Mouse (Mus musculus): Measurements from ENCODE around the gene Gchfr. TPM values are rescaled to one million over a fixed set of nuclear protein-coding genes. Genes with fewer than 3 reads are reported as not detected.

Gene Gchfr
- polyA plus RNA-seq, 1 experiment from 2014 or later = 15.1 TPM

DNA sequence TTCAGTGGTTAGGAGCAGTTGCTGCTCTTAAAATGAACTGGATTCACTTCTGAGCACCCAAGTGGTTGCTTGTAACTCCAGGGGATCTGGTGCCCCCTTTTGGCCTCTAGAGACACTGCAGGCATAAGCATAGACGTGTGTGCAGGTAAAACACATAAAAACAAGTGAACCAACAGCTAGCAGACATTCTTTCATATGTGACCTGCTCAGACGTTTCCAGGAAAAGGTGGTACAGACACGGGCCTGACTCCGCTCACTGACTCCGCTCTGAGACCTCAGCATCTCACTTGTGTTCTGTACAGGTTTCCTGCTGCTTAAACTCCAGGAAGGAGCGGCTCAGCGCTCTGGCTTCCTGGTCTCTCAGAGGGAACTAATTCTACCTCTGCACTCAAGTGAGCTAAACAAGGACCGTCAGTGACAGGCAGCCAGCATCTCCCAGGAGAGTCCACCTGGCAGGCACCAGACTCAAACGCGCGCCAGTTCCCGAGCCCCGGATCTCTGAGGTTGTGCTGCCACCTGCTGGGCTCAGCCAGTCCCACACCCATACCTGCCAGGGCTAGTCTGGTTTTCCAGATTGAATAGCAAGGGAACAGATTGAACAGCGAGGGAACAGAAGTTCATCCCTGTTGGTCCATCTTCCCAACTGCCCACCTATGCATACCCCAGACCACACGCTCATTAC lies 21.6 kb downstream of the Gchfr start:
- H3K9me3 ChIP-seq (ENCODE audit: control insufficient read depth, low read length) = no peaks in the 10 kb centered on the region
- 9% methylated on average over 15 of the region's 15 CpGs for WGBS
- H3K9ac ChIP-seq = peak overlapping the region; percentile 11; the same call in 1 of the 2 replicates
- H3K27me3 ChIP-seq (ENCODE audit: control insufficient read depth, insufficient read depth, low read length) = no peaks in the 10 kb centered on the region
- H3K27ac ChIP-seq = no peak overlapping the region
- ATAC-seq (ENCODE audit: low FRiP score) (peak; percentile 73; the same call in 1 of the 2 replicates), DNase-seq (ENCODE audit: low spot score) (peak; percentile 87)
- H3K4me2 ChIP-seq (replicated peaks) = peak overlapping the region; percentile 49
- no peaks in the 10 kb centered on the region for H3K4me1 ChIP-seq (replicated peaks; ENCODE audit: control insufficient read depth, insufficient read depth, low read length)
- 0 out of 2 replicates have a peak overlapping the region, but pooled peaks have one; percentile 7 for H3K4me3 ChIP-seq (replicated peaks; ENCODE audit: low read length)
- peaks cover 18% of the 10 kb centered on the region for H3K36me3 ChIP-seq (replicated peaks; ENCODE audit: control insufficient read depth, insufficient read depth)

DNA sequence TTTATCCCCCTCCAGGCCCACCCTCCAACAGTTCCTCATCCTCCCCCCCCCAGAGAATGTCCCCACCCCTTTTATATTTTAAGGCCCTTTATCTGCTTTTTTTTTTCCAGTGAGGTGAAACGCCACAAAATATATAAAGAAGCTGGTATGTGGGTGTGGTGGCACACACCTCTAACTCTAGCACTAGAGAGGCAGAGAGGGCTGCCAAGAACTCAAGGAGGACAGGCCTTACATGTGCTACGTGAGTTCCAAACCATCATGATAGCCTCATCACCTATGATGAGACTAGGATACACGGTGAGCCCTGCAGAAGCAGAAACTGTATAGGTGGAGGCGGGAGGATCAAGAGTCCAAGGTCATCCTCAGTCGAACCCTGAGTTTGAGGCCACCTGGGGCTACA lies 23.4 kb downstream of the Gchfr start:
- Histone ChIP-seq H3K4me3 (replicated peaks; ENCODE audit: low read length) (no peak overlapping the region), H3K4me1 (replicated peaks; ENCODE audit: control insufficient read depth, insufficient read depth, low read length) (no peaks in the 10 kb centered on the region), H3K4me2 (replicated peaks) (no peak overlapping the region), H3K27me3 (ENCODE audit: control insufficient read depth, insufficient read depth, low read length) (no peaks in the 10 kb centered on the region), H3K9me3 (ENCODE audit: control insufficient read depth, low read length) (no peaks in the 10 kb centered on the region), H3K9ac (no peak overlapping the region), H3K27ac (no peak overlapping the region), H3K36me3 (replicated peaks; ENCODE audit: control insufficient read depth, insufficient read depth) (peaks cover under 1% of the 10 kb centered on the region; the same call in 1 of the 2 replicates)
- no peak for ATAC-seq (ENCODE audit: low FRiP score)
- DNase-seq (ENCODE audit: low spot score) = no peak
- 88% methylated on average over 5 of the region's 5 CpGs for WGBS

DNA sequence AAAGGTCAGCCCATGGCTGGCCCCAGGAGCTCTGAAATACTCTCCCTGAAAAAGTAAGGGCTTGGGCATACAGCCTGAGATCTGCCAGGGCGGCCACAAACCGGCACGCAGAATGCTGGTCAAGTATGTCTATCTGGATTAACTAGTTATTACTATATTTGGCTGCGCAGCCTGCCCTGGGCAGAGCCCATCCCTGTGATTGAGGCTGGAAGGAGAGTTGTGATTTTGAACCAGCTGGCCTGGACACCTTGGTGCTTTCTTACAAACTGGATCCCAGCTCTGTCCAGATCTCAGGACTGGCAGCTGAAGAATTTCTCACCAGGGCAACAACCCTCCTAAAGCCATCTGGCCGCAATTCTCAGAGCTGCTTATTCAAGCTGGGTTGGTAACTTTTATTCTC lies 26.6 kb downstream of the Gchfr start:
- Histone ChIP-seq H3K4me3 (replicated peaks; ENCODE audit: low read length) (no peak overlapping the region), H3K4me2 (replicated peaks) (no peak overlapping the region), H3K4me1 (replicated peaks; ENCODE audit: control insufficient read depth, insufficient read depth, low read length) (no peaks in the 10 kb centered on the region), H3K9me3 (ENCODE audit: control insufficient read depth, low read length) (no peaks in the 10 kb centered on the region), H3K9ac (no peak overlapping the region), H3K27me3 (ENCODE audit: control insufficient read depth, insufficient read depth, low read length) (no peaks in the 10 kb centered on the region), H3K36me3 (replicated peaks; ENCODE audit: control insufficient read depth, insufficient read depth) (no peaks in the 10 kb centered on the region), H3K27ac (no peak overlapping the region)
- WGBS = 85% methylated on average over 5 of the region's 5 CpGs
- no peak for DNase-seq (ENCODE audit: low spot score)
- ATAC-seq (ENCODE audit: low FRiP score) = no peak

DNA sequence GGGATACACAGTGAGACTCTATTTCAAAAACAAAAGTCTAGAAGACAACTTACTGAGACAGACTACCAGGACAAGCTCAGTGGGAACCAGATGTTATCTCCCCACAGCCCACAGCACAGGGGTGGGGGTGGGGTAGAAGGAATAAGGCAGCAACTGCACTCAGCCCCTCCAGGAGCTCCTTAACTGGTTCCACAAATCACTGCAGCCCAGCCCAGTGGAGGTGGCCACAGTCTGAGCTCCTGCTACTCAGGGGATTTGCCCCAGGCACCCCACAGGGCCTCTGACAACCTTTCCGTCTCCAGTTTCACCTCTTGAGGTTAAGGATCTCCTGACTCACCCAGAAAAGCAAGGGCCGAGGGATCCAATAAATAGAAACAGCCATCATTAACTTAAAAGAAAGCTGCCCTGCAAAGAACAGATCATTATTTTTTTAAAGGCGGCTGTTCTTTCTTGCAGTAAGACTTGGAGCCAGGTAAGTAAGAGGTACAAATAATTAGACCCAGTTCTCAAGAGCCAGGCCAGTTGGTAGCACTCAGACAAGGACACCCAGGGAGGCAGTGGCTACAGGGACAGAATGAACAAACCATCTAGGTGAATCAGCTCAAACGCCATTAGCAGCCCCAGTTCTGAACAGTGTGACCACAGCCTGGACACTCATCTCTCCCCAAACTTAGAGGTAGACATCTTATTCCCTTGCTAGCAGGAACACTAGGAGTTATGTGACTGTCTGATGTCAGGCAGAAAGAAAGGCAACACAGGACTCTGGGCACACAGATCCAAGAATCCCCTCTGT lies 28.9 kb downstream of the Gchfr start:
- no peak overlapping the region for H3K4me2 ChIP-seq (replicated peaks)
- H3K9me3 ChIP-seq (ENCODE audit: control insufficient read depth, low read length) = no peaks in the 10 kb centered on the region
- WGBS = 51% methylated on average over 4 of the region's 4 CpGs
- ATAC-seq (ENCODE audit: low FRiP score) (no peak), DNase-seq (ENCODE audit: low spot score) (no peak)
- no peak overlapping the region for H3K27ac ChIP-seq
- H3K4me1 ChIP-seq (replicated peaks; ENCODE audit: control insufficient read depth, insufficient read depth, low read length) = no peaks in the 10 kb centered on the region
- no peak overlapping the region for H3K4me3 ChIP-seq (replicated peaks; ENCODE audit: low read length)
- H3K36me3 ChIP-seq (replicated peaks; ENCODE audit: control insufficient read depth, insufficient read depth) = no peaks in the 10 kb centered on the region
- no peaks in the 10 kb centered on the region for H3K27me3 ChIP-seq (ENCODE audit: control insufficient read depth, insufficient read depth, low read length)
- H3K9ac ChIP-seq = no peak overlapping the region

DNA sequence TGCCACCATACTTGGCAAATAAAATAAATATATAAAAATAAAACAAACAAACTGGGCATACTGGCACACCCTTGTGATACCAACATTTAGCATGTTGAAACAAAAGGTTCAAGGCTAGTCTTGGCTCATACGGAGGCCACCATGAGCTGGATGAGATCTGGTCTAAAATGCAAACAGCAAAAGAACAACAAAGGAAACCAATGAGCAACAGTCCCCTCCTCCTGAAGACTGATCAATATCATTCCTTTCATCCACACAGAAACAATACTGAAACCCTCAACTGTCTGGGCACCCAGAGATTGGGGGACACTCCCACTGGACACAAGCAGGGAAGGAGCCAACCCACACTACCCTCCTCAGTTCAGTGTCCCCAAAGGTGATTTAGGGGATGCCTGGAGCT lies 29.9 kb downstream of the Gchfr start:
- Histone ChIP-seq H3K27me3 (ENCODE audit: control insufficient read depth, insufficient read depth, low read length) (no peaks in the 10 kb centered on the region), H3K4me2 (replicated peaks) (no peak overlapping the region), H3K9ac (no peak overlapping the region), H3K36me3 (replicated peaks; ENCODE audit: control insufficient read depth, insufficient read depth) (no peaks in the 10 kb centered on the region), H3K9me3 (ENCODE audit: control insufficient read depth, low read length) (no peaks in the 10 kb centered on the region), H3K4me3 (replicated peaks; ENCODE audit: low read length) (no peak overlapping the region), H3K27ac (no peak overlapping the region), H3K4me1 (replicated peaks; ENCODE audit: control insufficient read depth, insufficient read depth, low read length) (no peaks in the 10 kb centered on the region)
- no peak for DNase-seq (ENCODE audit: low spot score)
- WGBS = 89% methylated on average over 1 of the region's 1 CpGs
- no peak for ATAC-seq (ENCODE audit: low FRiP score)

DNA sequence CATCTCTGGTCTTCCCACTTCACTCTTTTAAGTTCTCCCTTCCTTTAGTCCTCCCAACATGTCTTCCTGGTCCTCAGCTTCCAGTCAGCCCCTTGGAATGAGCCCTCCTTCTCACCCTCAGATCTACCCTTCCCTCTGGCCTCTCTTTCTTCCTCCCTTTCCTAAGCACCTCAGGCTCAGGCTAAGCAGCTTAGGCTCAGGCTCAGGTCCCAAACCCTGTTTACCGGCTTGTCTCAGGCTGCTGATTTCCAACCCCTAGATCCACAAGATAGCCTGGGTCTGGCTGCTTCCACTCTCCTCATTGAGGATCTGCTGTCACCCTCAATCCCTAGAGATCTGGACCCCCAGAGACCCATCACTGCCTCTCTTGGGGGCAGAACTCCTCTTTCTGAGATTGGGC lies 30.5 kb downstream of the Gchfr start:
- Histone ChIP-seq H3K36me3 (replicated peaks; ENCODE audit: control insufficient read depth, insufficient read depth) (no peaks in the 10 kb centered on the region), H3K4me2 (replicated peaks) (no peak overlapping the region), H3K9me3 (ENCODE audit: control insufficient read depth, low read length) (no peaks in the 10 kb centered on the region), H3K27ac (no peak overlapping the region), H3K27me3 (ENCODE audit: control insufficient read depth, insufficient read depth, low read length) (no peaks in the 10 kb centered on the region), H3K4me1 (replicated peaks; ENCODE audit: control insufficient read depth, insufficient read depth, low read length) (no peaks in the 10 kb centered on the region), H3K9ac (no peak overlapping the region), H3K4me3 (replicated peaks; ENCODE audit: low read length) (no peak overlapping the region)
- no peak for DNase-seq (ENCODE audit: low spot score)
- WGBS = 53% methylated on average over 1 of the region's 1 CpGs
- ATAC-seq (ENCODE audit: low FRiP score) = no peak

DNA sequence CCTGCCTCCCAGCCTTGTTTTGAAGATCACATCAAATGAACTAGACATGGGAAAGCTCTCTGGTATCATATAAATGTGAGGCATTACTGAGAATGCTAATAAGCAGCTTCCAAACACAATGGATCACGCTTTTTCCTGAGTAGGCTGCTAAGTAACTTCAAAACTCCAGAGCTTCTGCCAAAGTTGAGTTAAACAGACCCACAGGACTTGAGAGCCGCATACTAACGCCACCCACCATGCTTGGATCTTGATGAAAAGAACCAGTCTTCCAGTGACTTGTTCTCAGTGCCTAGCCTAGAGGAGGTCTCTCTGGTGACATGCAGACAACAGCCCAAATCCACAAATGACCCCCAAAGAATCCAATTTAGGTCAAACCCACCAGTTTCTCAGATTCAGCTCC lies 31.4 kb downstream of the Gchfr start:
- H3K36me3 ChIP-seq (replicated peaks; ENCODE audit: control insufficient read depth, insufficient read depth) = no peaks in the 10 kb centered on the region
- no peak overlapping the region for H3K4me2 ChIP-seq (replicated peaks)
- H3K4me1 ChIP-seq (replicated peaks; ENCODE audit: control insufficient read depth, insufficient read depth, low read length) = no peaks in the 10 kb centered on the region
- no peak overlapping the region for H3K4me3 ChIP-seq (replicated peaks; ENCODE audit: low read length)
- H3K9ac ChIP-seq = no peak overlapping the region
- no peaks in the 10 kb centered on the region for H3K27me3 ChIP-seq (ENCODE audit: control insufficient read depth, insufficient read depth, low read length)
- no peak for DNase-seq (ENCODE audit: low spot score)
- no peaks in the 10 kb centered on the region for H3K9me3 ChIP-seq (ENCODE audit: control insufficient read depth, low read length)
- 42% methylated on average over 3 of the region's 3 CpGs for WGBS
- no peak for ATAC-seq (ENCODE audit: low FRiP score)
- no peak overlapping the region for H3K27ac ChIP-seq

DNA sequence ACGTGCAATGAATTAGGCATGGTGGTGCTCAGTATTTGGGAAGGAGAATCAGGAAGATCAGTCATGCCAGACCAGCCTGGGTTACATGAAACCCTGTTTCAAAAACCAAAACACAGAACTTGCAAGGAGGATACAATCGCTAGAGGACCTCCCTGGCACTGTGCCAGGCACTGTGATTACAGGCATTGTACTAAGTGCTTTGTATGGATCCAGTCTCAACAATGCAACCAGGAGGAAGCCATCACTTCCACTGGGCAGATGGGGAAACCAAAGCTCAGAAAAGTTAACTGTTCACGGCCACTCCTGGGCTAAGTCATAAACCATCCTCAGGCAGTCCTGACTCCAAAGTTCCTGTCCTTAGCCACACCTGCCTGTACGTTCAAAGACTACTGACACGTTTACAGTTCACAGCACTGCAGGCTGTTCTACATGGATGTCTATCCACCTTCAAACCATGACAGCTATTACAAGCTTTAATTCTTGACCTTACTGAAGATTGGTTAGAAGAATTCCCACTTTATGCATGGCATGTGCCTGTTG lies 35.4 kb downstream of the Gchfr start:
- H3K9ac ChIP-seq = no peak overlapping the region
- no peaks in the 10 kb centered on the region for H3K9me3 ChIP-seq (ENCODE audit: control insufficient read depth, low read length)
- H3K36me3 ChIP-seq (replicated peaks; ENCODE audit: control insufficient read depth, insufficient read depth) = no peaks in the 10 kb centered on the region
- H3K27me3 ChIP-seq (ENCODE audit: control insufficient read depth, insufficient read depth, low read length) = no peaks in the 10 kb centered on the region
- no peak overlapping the region for H3K4me2 ChIP-seq (replicated peaks)
- peaks cover 3% of the 10 kb centered on the region; the same call in 1 of the 2 replicates for H3K4me1 ChIP-seq (replicated peaks; ENCODE audit: control insufficient read depth, insufficient read depth, low read length)
- H3K27ac ChIP-seq = no peak overlapping the region
- no peak for DNase-seq (ENCODE audit: low spot score)
- no peak overlapping the region for H3K4me3 ChIP-seq (replicated peaks; ENCODE audit: low read length)
- WGBS = 59% methylated on average over 5 of the region's 5 CpGs
- no peak for ATAC-seq (ENCODE audit: low FRiP score)

DNA sequence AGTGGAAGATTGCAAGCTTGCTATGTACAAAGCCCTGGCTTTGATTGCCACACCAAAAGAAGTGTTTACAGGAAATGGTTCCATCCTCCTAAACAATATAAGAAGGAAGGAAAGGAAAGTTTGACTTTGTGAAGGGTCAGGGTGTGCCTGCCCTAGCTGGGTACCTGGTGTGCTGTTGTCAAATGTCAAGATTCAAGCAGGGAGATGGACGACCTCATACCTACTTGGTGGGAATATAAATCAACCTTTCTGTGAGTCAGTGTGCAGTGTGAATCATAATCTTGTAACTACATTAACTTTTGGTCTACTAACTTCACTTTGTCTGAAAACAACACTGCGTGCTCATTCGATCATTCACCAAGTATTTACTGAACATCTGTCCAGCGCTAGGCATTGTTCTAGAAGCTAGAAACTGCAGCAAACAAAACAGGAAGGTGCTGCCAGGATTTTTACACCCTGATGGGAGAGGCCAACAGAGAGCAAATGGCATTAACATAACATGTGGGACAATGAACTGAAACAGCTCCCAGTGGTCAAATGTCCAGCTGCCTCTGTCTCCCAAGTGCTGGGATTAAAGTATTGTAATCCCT lies 36.4 kb downstream of the Gchfr start:
- H3K27ac ChIP-seq = no peak overlapping the region
- no peaks in the 10 kb centered on the region for H3K27me3 ChIP-seq (ENCODE audit: control insufficient read depth, insufficient read depth, low read length)
- no peak overlapping the region for H3K4me2 ChIP-seq (replicated peaks)
- ATAC-seq (ENCODE audit: low FRiP score) = no peak
- 72% methylated on average over 4 of the region's 4 CpGs for WGBS
- no peaks in the 10 kb centered on the region for H3K9me3 ChIP-seq (ENCODE audit: control insufficient read depth, low read length)
- peaks cover 3% of the 10 kb centered on the region; the same call in 1 of the 2 replicates for H3K4me1 ChIP-seq (replicated peaks; ENCODE audit: control insufficient read depth, insufficient read depth, low read length)
- DNase-seq (ENCODE audit: low spot score) = no peak
- H3K9ac ChIP-seq = no peak overlapping the region
- H3K36me3 ChIP-seq (replicated peaks; ENCODE audit: control insufficient read depth, insufficient read depth) = no peaks in the 10 kb centered on the region
- no peak overlapping the region for H3K4me3 ChIP-seq (replicated peaks; ENCODE audit: low read length)

All from hindbrain, embryonic 14.5 days (tissue).